Mouse (Mus musculus): ENCODE results near the gene Rrp8.

Gene Rrp8

DNA sequence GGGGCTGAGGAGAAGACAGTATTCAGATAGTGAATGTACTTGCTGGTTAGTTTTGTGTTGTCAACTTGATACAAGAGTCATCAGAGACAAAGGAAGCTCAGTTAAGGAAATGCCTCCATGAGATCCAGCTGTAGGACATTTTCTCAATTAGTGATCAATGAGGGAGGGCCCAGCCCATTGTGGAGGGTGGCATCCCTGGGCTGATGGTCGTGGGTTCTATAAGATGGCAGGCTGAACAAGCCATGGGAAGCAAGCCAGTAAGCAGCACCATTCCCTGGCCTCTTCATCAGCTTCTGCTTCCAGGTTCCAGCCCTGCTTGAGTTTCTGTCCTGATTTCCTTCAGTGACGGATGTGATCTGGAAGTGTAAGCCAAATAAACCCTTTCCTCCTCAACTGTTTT is 10.6 kb upstream of the Rrp8 start:
- WGBS: 81% methylated on average over 2 of the region's 2 CpGs

DNA sequence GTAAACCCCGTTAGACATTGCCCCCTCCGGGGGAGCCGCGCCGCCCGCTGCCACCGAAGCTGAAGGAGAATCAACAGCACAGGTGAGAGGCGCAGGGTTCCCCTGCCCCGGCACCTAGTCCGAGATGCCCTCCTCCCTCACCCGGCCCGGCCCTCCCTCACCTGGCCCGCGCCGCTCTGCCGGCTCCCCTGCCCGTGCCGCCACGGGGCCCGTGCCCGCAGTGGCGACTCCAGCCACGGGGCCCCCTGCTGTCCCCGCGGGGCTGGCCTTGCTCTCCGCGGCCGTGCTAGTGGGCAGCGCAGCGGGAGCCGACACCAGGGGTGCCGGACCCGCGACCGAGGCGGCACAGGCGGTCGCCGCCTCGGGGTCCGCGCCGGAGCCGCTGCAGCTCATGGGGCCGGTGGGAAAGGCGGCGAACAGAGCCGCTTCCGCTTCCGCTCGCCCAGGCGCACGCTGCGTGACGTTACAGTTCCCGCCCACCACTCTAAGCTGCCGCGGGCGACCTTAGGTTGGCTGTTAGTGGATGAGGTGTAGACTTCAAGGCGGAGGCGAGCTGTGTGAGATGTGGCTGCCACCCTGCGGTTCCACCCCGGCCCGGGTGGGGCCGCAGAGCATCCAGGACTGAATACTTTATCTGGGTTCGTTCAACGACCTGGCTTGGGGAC is 6.9 kb upstream of the Rrp8 start, which contains the start of gene Taf10:
TSS of gene Taf10 (minus strand) at position 436 of the 665 bp plus-strand sequence.
- WGBS: under 1% methylated on average over 67 of the region's 67 CpGs

DNA sequence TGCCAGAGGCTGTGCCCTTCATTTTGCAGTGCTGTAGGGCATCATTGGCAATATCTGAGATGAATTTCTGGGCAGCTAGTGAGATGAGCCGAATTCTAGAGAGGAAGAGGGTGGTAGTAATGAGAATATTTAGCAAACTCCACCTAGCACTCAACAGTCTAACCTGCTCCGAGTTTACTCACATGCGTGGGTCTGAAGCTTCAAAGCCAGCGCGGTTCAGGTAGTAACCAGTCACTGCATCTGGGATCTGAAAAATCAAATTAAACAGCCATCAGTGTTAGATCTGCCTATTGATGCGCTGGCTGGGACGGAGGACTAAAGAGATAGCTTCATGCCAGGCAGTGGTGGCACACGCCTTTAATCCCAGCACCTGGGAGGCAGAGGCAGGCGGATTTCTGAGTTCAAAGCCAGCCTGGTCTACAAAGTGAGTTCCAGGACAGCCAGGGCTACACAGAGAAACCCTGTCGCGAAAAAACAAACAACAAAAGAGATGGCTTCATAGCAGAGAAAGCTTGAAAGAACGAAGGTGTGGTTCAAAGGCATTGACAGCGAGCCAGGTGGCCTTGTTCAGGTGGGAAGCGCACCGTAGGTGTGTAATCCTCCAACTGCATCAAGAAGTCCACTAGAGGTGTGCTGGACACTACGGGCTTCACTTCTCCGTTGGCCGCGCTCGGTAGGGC is 6.2 kb upstream of the Rrp8 start:
- WGBS: 31% methylated on average over 20 of the region's 20 CpGs

DNA sequence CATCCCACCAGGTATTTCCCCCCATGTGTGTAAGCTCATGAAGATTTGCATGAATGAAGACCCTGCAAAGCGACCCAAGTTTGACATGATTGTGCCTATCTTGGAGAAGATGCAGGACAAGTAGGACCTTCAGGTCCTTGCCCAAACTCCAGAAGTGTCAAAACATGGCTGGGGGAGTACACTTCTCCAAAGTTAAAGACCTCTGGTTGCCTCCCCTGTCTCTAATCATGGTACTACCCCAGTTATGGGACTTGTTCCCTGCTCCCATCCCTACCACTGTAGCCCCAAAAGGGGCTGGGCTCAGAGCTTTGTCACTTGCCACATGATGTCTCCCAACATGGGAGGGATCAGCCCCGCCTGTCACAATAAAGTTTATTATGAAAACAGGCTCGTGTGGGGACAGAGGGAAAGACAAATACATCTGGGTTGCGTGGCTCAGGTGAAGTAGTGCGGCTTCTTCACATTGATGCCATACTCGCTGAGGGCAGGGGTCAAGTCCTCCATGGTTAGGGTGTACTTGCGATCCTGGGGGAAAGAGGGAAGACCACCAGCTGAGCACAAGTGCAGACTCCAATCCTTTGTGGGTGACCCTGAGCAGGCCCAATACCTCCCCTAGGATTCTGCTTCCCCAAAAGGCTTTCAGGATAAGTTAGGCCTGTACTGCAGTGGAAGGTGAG is 5.5 kb upstream of the Rrp8 start:
- WGBS: 78% methylated on average over 7 of the region's 7 CpGs

DNA sequence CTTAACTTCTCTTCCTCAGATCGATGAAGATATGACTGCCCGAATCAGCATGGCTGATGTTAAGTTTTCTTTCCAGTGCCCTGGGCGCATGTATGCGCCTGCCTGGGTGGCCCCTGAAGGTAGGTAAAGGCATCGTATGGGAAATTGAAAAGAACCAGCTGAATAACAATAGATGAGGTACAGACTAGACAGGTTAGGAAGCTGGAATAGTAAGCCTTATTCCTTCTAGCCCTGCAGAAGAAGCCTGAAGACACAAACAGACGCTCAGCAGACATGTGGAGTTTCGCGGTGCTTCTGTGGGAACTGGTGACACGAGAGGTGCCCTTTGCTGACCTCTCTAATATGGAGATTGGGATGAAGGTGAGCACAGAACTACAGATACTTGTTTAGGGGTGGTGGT is 4.8 kb upstream of the Rrp8 start:
- 87% methylated on average over 9 of the region's 9 CpGs for WGBS

DNA sequence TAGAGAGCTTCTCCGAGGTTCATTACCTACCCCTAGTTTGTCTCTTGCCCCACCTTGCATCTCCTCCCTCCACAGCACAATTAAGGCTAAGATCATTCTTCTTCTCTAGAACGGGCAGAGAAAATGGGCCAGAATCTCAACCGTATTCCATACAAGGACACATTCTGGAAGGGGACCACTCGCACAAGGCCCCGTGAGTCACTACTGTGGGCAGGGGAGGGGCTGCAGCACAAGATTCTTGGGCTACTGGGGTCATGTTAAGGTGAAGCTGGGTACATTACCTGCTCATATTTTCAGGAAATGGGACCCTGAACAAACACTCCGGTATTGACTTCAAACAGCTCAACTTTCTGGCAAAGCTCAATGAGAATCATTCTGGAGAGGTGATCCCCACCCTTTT is 3.7 kb upstream of the Rrp8 start:
- WGBS: 69% methylated on average over 6 of the region's 6 CpGs

DNA sequence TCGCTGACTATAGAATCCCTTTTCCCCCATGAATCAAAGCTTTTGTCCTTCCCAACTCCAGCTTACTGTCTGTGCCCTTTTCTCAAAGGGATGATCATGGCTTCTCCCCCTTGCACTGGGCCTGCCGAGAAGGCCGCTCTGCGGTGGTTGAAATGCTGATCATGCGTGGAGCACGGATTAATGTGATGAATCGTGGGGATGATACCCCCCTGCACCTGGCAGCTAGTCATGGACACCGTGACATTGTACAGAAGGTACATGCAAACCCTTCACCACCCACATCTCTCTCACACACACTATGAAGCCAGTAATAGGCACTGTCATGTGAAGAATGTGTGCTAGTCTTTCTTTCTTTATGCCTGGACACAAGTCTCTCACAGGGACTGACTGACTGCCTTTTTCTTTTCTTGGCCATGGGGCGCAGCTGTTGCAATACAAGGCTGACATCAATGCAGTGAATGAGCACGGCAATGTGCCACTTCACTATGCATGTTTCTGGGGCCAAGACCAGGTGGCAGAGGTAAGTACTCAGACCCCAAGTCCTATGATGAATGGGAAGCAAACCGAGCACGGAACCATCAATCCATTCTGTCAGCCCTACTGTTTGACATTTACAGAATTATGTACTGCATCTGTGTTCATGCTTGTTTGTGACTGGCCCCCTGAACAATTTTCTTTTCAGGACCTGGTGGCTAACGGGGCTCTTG is 3.1 kb upstream of the Rrp8 start:
- 74% methylated on average over 13 of the region's 13 CpGs for WGBS

DNA sequence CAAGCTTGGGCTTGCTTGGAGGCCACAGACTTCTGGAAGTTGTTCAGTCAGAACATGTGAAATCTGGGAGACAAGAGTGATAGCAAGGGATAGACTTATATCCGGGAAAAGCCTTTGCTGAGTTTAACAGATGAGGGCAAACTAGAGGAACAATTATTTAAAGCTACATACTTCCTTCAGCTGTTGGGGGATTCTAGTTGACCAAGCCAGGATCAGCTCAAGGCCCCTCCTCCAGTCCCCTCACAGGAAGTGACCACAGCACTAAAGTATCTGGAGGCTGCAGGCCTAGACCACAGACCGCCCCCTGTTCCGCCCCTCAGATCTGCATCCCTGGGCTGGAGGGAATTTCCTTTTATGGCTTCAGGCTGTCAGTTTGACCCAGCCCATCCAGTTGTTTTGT is 1.8 kb upstream of the Rrp8 start:
- 42% methylated on average over 3 of the region's 3 CpGs for WGBS

DNA sequence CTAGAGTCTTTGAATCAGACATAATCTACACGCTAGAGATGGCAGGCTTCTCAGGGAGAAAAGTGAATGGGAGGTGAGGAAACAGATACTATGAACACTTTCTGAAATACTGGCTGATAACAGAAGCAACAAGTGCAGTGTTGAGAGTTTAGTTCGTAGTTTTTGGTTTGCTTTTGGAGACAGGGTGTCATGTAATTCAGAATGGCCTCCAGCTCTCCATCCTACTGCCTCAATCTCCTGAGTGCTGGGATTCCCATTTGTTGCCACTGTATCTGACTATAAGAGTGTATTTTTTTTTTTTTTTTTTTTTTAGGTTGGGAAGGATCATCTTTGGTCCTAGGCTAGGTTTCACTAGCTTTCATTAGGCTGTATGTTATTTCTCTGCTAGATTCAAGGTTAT is 1.1 kb upstream of the Rrp8 start:
- WGBS: 56% methylated on average over 2 of the region's 2 CpGs

DNA sequence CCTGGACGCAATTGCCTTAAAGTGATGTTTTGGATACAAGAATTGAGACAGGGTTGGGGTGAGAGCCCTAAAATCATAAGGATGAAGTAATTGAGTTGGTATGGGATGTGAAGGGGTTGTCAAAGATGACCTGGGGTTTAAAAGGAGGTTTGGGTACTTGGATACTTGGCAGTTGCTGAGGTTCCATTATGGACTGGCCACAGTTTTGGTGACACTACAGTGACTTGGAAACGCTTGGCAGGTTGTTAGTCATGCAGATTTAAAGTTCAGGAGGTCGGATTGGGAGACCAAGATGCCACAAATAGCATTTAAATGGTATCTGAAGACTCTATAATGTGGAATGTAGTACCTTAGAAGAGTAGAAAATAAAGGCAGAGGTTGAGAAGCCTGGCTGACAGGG is 463 bp upstream of the Rrp8 start:
- 27% methylated on average over 3 of the region's 3 CpGs for WGBS

DNA sequence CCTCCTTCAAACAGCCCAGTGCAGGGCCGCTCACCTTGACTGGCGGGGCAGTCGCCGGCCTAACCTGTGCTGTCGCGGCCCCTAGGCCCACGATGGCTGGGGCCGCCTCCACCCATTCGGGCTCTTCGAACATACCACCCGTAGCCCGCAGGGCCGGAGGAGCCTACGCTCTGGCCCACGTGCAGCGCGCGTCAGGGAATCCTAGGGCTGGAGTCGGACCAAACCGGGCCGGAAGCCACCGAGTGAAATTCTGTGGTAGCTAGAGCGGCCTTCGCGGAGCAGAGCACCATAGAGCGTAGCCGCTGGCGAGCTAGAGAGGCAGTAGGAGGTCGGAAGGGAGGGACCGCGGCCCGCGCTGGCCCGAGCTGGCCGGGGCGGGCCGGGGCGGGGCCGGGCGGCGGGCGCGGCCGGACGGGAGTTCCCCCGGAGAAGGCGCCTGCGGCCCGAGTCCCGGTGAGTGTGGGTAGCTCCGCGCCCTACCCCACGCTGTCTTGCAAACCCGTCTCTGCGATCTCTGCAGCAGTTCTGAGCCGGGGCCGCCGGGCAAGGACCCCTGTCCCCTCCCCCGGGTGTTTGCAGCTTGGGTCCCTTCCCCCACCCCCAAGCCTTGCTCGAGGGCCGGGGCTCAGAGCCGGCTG is 802 bp downstream of the Rrp8 start, which contains the start of gene Ilk:
TSS of gene Ilk (plus strand) at position 329 of the 638 bp plus-strand sequence.
- WGBS: under 1% methylated on average over 57 of the region's 62 CpGs

DNA sequence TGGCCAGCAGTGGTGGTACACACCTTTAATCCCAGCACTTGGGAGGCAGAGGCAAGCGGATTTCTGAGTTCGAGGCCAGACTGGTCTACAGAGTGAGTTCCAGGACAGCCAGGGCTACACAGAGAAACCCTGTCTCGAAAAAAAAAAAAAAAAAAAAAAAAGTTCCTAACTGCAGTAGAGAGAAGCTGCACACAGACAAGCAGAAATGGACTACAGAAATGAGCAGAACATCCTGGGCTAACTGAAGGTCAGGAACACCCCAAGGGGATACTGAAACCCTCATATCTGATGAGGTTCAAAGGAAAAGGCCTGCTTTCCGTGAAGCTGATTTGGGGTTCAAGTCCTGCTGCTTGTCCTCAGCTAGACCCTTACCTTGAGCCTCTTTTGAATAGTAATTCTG is 1.7 kb downstream of the Rrp8 start:
- WGBS: 59% methylated on average over 4 of the region's 4 CpGs

DNA sequence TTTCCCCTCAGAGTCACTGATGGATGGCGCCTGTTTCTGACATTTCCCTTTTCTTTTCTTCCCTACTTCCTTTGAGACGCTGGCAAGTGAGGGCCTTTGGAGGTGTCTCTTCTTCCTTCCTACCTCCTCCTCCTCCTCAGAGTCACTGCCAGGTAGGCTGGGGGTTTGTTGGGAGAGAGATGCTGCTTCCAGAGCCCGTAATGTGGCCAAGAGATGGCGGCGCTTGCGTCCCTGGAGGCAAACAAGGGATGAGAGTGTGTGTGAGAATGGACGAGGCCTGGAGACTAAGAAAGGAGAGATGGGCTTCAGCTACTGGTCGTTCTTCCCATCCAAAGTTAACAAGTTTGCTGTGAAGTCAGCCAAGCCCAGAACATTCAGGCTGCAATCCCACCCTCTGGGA is 2.4 kb downstream of the Rrp8 start:
- 86% methylated on average over 8 of the region's 8 CpGs for WGBS

DNA sequence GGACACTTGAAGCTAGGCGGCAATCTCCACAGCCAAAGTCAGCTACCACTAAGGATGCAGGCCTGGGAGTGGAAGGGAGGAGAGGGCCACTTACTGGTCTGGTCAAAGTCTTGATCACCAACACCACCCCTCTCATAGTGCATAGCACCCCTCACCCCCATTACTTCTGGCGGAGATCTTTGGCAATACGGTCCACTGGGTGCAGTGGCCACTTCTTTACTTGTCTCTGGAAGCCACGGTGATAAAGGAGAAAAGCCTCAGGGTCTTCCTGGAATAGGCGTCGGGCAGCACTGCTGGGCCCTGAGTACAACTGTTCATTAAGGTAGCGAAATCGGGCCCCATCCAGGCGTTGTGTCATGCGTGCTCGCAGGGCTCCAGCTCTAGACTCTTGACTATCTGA is 3.3 kb downstream of the Rrp8 start:
- WGBS: 97% methylated on average over 11 of the region's 11 CpGs

DNA sequence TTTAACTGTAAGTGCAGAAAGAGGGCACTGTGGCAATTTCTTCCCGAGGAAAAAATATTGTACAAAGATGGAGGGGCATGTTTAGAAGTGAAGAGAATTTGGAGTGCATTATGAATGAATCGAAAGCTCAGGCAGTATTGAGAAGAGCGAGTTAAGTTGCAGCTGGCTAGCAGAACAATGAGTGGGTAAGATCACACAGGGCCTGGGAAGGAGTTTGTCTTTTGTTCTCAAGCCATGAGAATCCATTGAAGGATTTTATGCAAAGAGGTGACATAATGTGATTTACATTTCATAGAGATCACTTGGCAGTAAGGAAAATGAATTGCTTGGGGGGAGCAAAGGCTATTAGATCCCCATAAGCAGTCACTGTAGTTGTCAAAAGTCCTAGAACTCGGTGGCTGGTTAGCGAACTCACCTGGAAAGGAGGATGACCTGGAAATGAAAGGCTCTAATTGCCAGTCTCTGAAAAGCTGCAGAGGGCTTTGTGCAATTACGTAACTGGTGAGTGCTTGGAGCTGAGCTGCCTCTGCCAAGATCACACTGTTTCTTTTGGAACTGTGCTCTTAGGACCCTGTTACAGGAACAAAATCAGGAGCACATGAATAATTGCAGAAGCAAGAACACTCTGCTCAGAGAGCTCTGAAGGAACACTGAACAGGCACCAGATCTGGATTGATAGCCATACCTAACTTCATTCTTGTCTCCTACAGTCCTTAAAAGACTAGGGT is 8.3 kb downstream of the Rrp8 start:
- 37% methylated on average over 6 of the region's 6 CpGs for WGBS

DNA sequence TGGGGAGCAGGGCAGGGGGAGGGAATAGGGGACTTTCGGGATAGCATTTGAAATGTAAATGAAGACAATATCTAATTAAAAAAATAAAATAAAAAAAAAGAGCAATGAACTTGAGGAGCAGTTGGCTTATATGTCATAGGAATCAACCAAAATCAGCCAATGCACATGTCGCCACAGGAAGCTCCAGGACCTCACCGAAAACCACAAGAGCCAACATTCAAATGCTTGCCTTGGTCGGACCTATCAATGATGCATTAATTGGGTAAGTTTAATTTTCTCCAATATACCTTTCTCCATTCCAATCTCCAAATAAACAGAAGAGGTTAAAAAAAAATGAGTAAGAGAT is 10.2 kb downstream of the Rrp8 start:
- 89% methylated on average over 4 of the region's 4 CpGs for WGBS

DNA sequence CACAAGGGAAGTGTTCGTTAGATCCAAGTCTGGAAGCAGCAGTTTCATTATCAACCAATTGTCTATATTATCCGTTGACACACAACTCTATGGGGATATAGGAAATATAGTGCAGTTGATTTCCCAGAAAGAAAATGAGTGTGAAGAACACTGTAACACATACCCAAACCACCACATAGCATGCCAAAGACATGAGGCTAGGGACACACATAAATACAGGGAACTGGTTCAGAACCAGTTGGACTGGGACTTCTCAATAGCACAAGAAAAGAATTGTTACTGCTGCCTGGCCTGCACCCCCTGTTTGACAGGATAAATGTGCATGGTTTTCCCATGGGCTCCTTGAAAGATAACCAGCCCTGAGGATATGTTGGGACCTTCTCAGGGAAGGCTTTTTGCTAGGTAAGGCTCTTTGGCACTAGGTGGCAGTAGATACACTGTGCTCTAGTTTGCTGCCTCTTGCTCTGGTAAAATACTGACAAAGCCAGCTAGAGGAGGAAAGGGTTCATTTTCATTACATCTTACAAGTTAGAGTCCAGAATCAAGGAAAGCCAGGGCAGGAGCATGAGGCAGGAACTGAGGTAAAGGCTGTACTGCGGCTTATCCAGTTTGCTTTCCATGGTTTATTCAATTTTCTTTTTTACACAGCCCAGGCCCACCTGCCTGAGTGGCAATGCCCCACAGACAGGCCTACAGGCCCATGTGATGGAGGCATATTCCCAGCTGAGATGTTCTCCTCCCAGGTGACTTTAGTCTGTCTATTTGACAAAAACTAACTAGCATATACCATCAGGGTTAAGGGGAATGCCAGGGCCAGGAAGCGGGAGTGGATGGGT is 10.8 kb downstream of the Rrp8 start:
- 78% methylated on average over 4 of the region's 4 CpGs for WGBS

DNA sequence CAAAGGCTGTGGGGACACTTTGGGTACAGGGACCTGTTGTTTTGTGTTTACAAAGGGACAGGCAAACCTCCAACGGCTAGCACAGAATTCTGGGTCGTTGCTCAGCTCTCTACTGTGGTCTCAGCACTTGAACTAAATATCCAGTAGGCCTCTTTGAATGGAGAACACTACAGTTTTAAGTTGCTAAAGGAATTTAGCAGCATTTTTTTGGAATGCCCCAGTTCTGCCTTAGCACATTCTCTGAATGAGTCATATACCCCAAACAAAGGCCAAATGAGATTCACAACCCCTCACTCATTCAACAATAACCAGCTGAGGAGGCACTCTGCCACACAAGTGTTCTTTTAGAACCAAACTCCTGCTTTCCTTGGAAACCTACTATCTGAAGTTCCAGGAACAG is 15.3 kb downstream of the Rrp8 start:
- 55% methylated on average over 2 of the region's 2 CpGs for WGBS

DNA sequence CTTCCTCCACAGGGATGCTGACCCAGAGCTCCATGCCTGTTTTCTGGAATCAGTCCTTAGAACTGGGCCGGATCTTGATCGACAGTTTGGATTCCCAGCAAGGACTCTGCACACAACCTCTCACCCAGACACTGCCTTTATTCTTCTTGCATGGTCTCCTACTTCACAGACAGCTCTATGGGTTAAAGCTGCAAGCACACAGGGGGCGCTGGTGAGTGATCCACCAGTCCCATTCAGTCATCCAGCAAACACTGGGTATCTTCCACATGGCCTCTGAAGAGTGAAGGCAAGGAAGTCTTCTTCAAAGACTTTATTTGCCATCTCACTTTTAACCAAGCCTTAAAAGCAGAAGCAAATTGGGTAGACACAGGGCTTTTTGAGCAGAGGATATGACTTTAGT is 21.8 kb downstream of the Rrp8 start:
- WGBS: 60% methylated on average over 3 of the region's 3 CpGs

DNA sequence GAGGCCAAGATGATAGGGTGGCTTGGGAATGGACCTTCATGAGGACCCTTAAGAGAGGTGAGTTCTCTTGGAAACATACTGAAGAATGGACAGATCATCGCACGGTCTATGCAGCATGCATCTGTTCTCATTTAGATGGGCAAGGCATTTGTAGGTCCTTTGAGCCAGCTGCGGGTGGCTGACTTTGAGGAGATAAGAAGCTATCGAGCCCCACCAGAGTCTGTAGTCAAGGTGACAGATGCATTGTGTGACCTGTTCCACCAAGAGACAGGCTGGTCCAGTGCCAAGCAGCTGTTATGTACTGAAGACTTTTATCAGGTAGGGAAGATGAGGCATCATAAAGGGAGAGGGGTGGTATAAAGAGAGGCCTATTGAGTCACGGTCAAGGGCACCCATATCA is 28.5 kb downstream of the Rrp8 start:
- 92% methylated on average over 5 of the region's 5 CpGs for WGBS

Measured in cerebral cortex, adult 2 months (tissue).